Mouse (Mus musculus): ENCODE results near the gene Slc28a1. TPM values are rescaled to one million over a fixed set of nuclear protein-coding genes. Genes with fewer than 3 reads are reported as not detected.

Gene Slc28a1
- not detected in 2 replicates for polyA plus RNA-seq (2016; fragmentation: Nextera tagmentation; extraction: Ambion mirVana)

DNA sequence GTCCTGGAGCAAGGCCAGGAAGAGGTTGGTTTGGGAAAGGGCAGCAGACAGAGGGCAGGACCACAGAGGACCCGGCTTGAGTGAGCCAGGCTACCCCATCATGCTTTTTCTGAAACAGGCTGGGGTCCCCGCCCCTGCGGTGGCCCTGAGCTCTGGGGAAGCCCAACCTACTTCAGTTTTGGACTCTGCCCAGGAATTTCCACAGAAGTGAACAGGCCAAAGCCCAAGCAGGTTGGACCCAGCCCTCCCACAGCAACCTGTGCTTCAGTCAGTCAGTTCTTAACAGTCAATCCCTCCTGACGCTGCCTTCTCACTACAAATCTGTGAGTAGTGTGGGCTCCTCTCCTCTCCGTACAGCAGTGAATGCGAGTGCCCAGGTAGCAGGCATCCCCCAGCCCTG is at the start of gene Slc28a1:
Gene Slc28a1, plus strand, starts transcription at position 245 of the 400 bp plus-strand sequence.
- H3K36me3 ChIP-seq: no peaks in the 10 kb centered on the region
- no peak within 1 kb of the TSS for H3K4me2 ChIP-seq
- no peaks in the 10 kb centered on the region for H3K9me3 ChIP-seq
- ATAC-seq (ENCODE audit: insufficient number of reproducible peaks, insufficient read depth, low FRiP score, low TSS enrichment, low read depth): no peak
- no peaks in the 10 kb centered on the region; the same call in 1 of the 2 replicates for H3K27me3 ChIP-seq
- H3K9ac ChIP-seq (replicated peaks): no peak within 1 kb of the TSS
- no peak within 1 kb of the TSS for H3K4me3 ChIP-seq (replicated peaks)
- no peak within 1 kb of the TSS for H3K27ac ChIP-seq
- 76% methylated on average over 6 of the region's 6 CpGs for WGBS
- no peaks in the 10 kb centered on the region; the same call in 1 of the 2 replicates for H3K4me1 ChIP-seq (replicated peaks)

DNA sequence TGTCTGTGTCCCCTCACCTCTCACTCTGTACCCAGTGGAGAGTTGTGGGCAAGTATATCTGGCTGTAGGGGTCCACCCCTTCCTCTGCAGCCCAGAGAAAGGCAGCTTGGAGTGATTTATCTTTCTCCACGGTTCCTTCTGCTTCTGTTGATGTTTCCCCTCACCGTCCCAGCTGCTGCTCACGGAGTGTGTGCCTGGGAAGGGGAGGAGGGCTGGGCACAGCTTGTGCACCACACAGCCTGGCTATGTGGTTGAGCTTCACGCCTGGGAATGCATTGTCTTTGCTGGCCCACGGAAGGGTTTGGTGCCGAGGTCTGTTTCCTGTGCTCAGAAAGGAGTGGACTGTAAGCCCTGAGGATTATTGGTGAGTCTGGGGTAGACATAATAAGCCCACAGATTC is 47.9 kb upstream of the Slc28a1 start:
- Histone ChIP-seq H3K36me3 (no peaks in the 10 kb centered on the region), H3K9ac (replicated peaks) (no peak overlapping the region), H3K9me3 (no peaks in the 10 kb centered on the region), H3K4me3 (replicated peaks) (no peak overlapping the region), H3K27ac (no peak overlapping the region), H3K27me3 (no peaks in the 10 kb centered on the region), H3K4me1 (replicated peaks) (peaks cover 3% of the 10 kb centered on the region; the same call in 1 of the 2 replicates), H3K4me2 (no peak overlapping the region)
- ATAC-seq (ENCODE audit: insufficient number of reproducible peaks, insufficient read depth, low FRiP score, low TSS enrichment, low read depth): no peak
- WGBS: 33% methylated on average over 6 of the region's 6 CpGs

- H3K4me2 ChIP-seq: no peak overlapping the region
- no peaks in the 10 kb centered on the region for H3K36me3 ChIP-seq
- peaks cover 15% of the 10 kb centered on the region for H3K4me1 ChIP-seq (replicated peaks)
- no peaks in the 10 kb centered on the region for H3K27me3 ChIP-seq
- H3K4me3 ChIP-seq (replicated peaks): no peak overlapping the region
- ATAC-seq (ENCODE audit: insufficient number of reproducible peaks, insufficient read depth, low FRiP score, low TSS enrichment, low read depth): no peak
- H3K9me3 ChIP-seq: 0 out of 2 replicates have a peak, but pooled peaks cover 4% of the 10 kb centered on the region
- WGBS: 38% methylated on average over 5 of the region's 5 CpGs
- no peak overlapping the region for H3K9ac ChIP-seq (replicated peaks)
- no peak overlapping the region for H3K27ac ChIP-seq
Measured at GRCm38 (mm10) chr7:81072463-81072862, 42.1 kb upstream of the Slc28a1 start.

DNA sequence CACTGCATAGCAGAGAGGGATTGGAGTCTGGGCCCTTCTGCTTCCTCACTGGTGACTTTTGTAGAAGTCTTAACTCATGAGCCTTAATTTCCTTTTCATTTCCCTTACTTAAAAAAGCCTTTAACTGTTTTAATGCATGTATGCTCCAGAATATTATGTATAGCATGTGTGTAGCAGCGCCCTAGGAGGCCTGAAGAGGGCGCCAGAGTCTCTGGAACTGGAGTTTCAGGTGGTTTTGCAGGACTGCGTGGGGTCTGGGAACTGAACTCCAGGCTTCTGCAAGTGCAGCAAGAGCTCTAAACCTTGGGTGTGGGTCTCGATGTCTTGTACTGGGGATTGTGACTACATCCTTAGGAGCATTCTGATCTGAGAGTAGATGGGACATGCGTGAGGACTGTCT is 41.3 kb upstream of the Slc28a1 start:
- H3K4me2 ChIP-seq: no peak overlapping the region
- no peaks in the 10 kb centered on the region for H3K36me3 ChIP-seq
- 0 out of 2 replicates have a peak, but pooled peaks cover 4% of the 10 kb centered on the region for H3K9me3 ChIP-seq
- no peak overlapping the region for H3K4me3 ChIP-seq (replicated peaks)
- H3K4me1 ChIP-seq (replicated peaks): peaks cover 15% of the 10 kb centered on the region
- no peak overlapping the region for H3K9ac ChIP-seq (replicated peaks)
- no peaks in the 10 kb centered on the region for H3K27me3 ChIP-seq
- H3K27ac ChIP-seq: no peak overlapping the region
- WGBS: 85% methylated on average over 5 of the region's 5 CpGs
- no peak for ATAC-seq (ENCODE audit: insufficient number of reproducible peaks, insufficient read depth, low FRiP score, low TSS enrichment, low read depth)

DNA sequence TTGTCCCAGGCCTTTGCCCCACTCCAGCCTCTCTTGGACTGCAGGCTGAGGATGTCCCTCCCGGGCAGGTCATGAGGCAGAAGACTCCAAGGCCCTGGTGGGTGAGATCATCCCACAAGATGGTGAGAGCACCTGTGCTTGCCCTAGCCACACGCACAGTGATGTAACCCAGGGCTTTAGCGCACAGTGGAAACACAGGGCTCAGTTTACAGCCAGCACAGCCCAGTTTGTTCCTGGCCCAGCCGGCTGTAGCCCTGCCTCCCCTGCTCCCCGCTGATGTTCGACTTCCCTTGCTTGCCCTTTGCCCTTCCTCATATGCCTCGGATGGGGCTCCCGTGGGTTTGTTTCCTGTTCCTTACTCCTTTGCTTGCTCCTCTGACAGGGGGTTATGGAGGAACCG is 40.1 kb upstream of the Slc28a1 start:
- Histone ChIP-seq H3K36me3 (no peaks in the 10 kb centered on the region), H3K9ac (replicated peaks) (no peak overlapping the region), H3K4me3 (replicated peaks) (no peak overlapping the region), H3K9me3 (0 out of 2 replicates have a peak, but pooled peaks cover 4% of the 10 kb centered on the region), H3K4me1 (replicated peaks) (peaks cover 15% of the 10 kb centered on the region), H3K4me2 (no peak overlapping the region), H3K27me3 (no peaks in the 10 kb centered on the region), H3K27ac (no peak overlapping the region)
- peak; percentile 60 for ATAC-seq (ENCODE audit: insufficient number of reproducible peaks, insufficient read depth, low FRiP score, low TSS enrichment, low read depth)
- WGBS: 41% methylated on average over 9 of the region's 9 CpGs

GRCm38 (mm10) chr7:81075299-81075698 is 39.3 kb upstream of the Slc28a1 start:
- H3K9ac ChIP-seq (replicated peaks): no peak overlapping the region
- no peak overlapping the region for H3K4me3 ChIP-seq (replicated peaks)
- H3K27ac ChIP-seq: no peak overlapping the region
- ATAC-seq (ENCODE audit: insufficient number of reproducible peaks, insufficient read depth, low FRiP score, low TSS enrichment, low read depth): no peak
- 47% methylated on average over 7 of the region's 7 CpGs for WGBS
- H3K4me1 ChIP-seq (replicated peaks): peaks cover 15% of the 10 kb centered on the region
- H3K9me3 ChIP-seq: 0 out of 2 replicates have a peak, but pooled peaks cover 4% of the 10 kb centered on the region
- H3K36me3 ChIP-seq: no peaks in the 10 kb centered on the region
- H3K4me2 ChIP-seq: no peak overlapping the region
- no peaks in the 10 kb centered on the region for H3K27me3 ChIP-seq

DNA sequence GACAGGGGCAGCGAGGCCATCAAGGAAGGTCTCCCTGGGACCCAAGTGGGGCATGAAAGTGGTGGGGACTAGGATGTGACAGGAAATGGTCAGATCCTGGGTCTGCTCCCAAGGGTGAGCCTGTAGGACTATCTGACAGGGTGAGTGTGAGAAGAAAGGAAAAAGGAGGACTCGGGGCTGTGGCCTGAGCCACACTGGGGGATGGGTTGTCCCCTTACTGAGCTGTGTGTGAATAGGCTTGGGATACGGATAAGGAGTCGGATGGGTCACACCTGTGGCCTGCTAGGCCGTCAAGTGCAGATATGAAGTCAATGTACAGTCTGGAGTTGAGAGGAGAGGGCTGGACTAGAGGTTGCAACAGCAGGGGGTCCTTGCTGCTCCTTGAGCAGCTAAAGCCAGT is 38.9 kb upstream of the Slc28a1 start:
- WGBS: 85% methylated on average over 5 of the region's 5 CpGs
- no peak overlapping the region for H3K4me3 ChIP-seq (replicated peaks)

GRCm38 (mm10) chr7:81077009-81077408 is 37.6 kb upstream of the Slc28a1 start:
- ATAC-seq (ENCODE audit: insufficient number of reproducible peaks, insufficient read depth, low FRiP score, low TSS enrichment, low read depth): no peak
- no peak overlapping the region for H3K9ac ChIP-seq (replicated peaks)
- H3K4me3 ChIP-seq (replicated peaks): no peak overlapping the region
- no peaks in the 10 kb centered on the region for H3K27me3 ChIP-seq
- H3K4me2 ChIP-seq: no peak overlapping the region
- 0 out of 2 replicates have a peak, but pooled peaks cover 4% of the 10 kb centered on the region for H3K9me3 ChIP-seq
- H3K36me3 ChIP-seq: no peaks in the 10 kb centered on the region
- peaks cover 23% of the 10 kb centered on the region for H3K4me1 ChIP-seq (replicated peaks)
- no peak overlapping the region for H3K27ac ChIP-seq
- WGBS: 71% methylated on average over 6 of the region's 6 CpGs

More for the DNA sequence above, 38.9 kb upstream of the Slc28a1 start:
- Histone ChIP-seq H3K4me1 (replicated peaks) (peaks cover 19% of the 10 kb centered on the region), H3K4me2 (no peak overlapping the region), H3K27me3 (no peaks in the 10 kb centered on the region), H3K27ac (no peak overlapping the region), H3K9ac (replicated peaks) (no peak overlapping the region), H3K36me3 (no peaks in the 10 kb centered on the region), H3K9me3 (0 out of 2 replicates have a peak, but pooled peaks cover 4% of the 10 kb centered on the region)
- no peak for ATAC-seq (ENCODE audit: insufficient number of reproducible peaks, insufficient read depth, low FRiP score, low TSS enrichment, low read depth)

DNA sequence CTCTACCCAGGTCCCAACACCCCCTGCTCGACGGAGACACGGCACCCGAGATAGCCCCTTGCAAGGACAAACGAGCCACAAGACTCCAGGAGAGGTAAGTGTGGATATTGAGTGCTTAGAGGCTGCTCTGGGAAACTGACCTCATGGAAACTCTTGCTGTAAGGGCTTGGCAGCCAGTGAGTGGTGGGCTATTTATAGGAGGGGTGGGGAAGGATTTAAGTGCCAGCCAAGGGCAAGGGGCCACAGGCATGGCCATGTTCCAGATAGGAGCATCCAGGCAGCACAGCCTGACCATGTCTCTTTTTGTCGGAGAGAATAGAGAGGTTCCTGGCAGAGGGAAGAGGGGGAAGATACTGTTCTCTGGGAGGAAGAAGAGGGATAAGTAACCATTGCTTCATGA is 35.9 kb upstream of the Slc28a1 start:
- ATAC-seq (ENCODE audit: insufficient number of reproducible peaks, insufficient read depth, low FRiP score, low TSS enrichment, low read depth): no peak
- Histone ChIP-seq H3K4me1 (replicated peaks) (peaks cover 16% of the 10 kb centered on the region), H3K9ac (replicated peaks) (no peak overlapping the region), H3K36me3 (no peaks in the 10 kb centered on the region), H3K4me2 (no peak overlapping the region), H3K9me3 (no peaks in the 10 kb centered on the region), H3K4me3 (replicated peaks) (no peak overlapping the region), H3K27me3 (0 out of 2 replicates have a peak, but pooled peaks cover 3% of the 10 kb centered on the region), H3K27ac (no peak overlapping the region)
- WGBS: 90% methylated on average over 6 of the region's 6 CpGs

DNA sequence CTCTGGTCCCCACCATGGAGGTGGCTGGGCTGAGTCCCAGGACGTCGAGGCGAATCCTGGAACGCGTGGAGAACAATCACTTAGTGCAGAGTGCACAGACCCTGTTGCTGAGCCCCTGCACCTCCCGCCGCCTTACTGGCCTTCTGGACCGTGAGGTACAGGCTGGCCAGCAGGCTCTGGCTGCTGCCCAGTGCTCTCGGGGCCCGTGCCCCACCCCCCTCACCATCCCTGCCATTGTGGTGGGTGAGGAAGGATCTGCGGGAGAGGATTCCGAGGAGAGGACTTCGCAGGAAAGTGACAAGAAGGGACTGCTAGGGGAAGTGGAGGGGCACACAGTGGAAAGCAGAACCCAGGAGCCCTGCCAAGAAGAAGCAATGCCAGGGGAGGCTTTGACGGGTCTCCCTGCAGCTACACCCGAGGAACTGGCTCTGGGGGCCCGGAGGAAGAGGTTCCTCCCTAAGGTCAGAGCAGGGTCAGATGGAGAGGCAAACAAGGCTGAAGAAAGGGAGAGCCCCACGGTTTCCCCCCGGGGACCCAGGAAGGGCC is 21.1 kb upstream of the Slc28a1 start:
- Histone ChIP-seq H3K4me1 (replicated peaks) (0 out of 2 replicates have a peak, but pooled peaks cover 3% of the 10 kb centered on the region), H3K4me2 (no peak overlapping the region), H3K4me3 (replicated peaks) (no peak overlapping the region), H3K36me3 (no peaks in the 10 kb centered on the region), H3K27me3 (no peaks in the 10 kb centered on the region), H3K9ac (replicated peaks) (no peak overlapping the region), H3K9me3 (no peaks in the 10 kb centered on the region), H3K27ac (no peak overlapping the region)
- 60% methylated on average over 18 of the region's 18 CpGs for WGBS
- no peak for ATAC-seq (ENCODE audit: insufficient number of reproducible peaks, insufficient read depth, low FRiP score, low TSS enrichment, low read depth)

GRCm38 (mm10) chr7:81094104-81094757 is 20.4 kb upstream of the Slc28a1 start:
- H3K27ac ChIP-seq: no peak overlapping the region
- 76% methylated on average over 6 of the region's 6 CpGs for WGBS

More at GRCm38 (mm10) chr7:81094104-81094757, 20.4 kb upstream of the Slc28a1 start:
- Histone ChIP-seq H3K27me3 (no peaks in the 10 kb centered on the region), H3K36me3 (no peaks in the 10 kb centered on the region), H3K4me1 (replicated peaks) (0 out of 2 replicates have a peak, but pooled peaks cover 3% of the 10 kb centered on the region), H3K9ac (replicated peaks) (no peak overlapping the region), H3K4me2 (no peak overlapping the region), H3K4me3 (replicated peaks) (no peak overlapping the region), H3K9me3 (no peaks in the 10 kb centered on the region)
- ATAC-seq (ENCODE audit: insufficient number of reproducible peaks, insufficient read depth, low FRiP score, low TSS enrichment, low read depth): no peak

All from limb, embryonic 12.5 days (tissue).